Mouse (Mus musculus): ENCODE measurements at regions not wholly inside any gene's neighbourhood (a gene's known extent, or its start where the extent isn't known, plus 50 kb on each side); places are given as distances from the start of the nearest gene placed in this dataset.

- peak; percentile 63; the same call in 1 of the 2 replicates for ATAC-seq (ENCODE audit: low FRiP score)
- 35% methylated on average over 16 of the region's 16 CpGs for WGBS
- Histone ChIP-seq H3K36me3 (no peaks in the 10 kb centered on the region), H3K4me1 (replicated peaks) (no peaks in the 10 kb centered on the region), H3K9me3 (no peaks in the 10 kb centered on the region), H3K27me3 (0 out of 2 replicates have a peak, but pooled peaks cover 6% of the 10 kb centered on the region), H3K4me3 (no peak overlapping the region), H3K9ac (no peak overlapping the region), H3K27ac (no peak overlapping the region), H3K4me2 (no peak overlapping the region)
Observed at GRCm38 (mm10) chr1:151078909-151079522, 85.8 kb upstream of the Hmcn1 start.

GRCm38 (mm10) chr1:151079614-151080360 lies 86.6 kb upstream of the Hmcn1 start:
- WGBS, result 83% methylated on average over 15 of the region's 15 CpGs
- ATAC-seq (ENCODE audit: low FRiP score), result no peak
- no peak overlapping the region for H3K27ac ChIP-seq
- H3K27me3 ChIP-seq, result 0 out of 2 replicates have a peak, but pooled peaks cover 6% of the 10 kb centered on the region
- no peak overlapping the region for H3K4me2 ChIP-seq
- no peaks in the 10 kb centered on the region for H3K9me3 ChIP-seq
- H3K9ac ChIP-seq, result no peak overlapping the region
- no peaks in the 10 kb centered on the region for H3K4me1 ChIP-seq (replicated peaks)
- H3K4me3 ChIP-seq, result no peak overlapping the region
- H3K36me3 ChIP-seq, result no peaks in the 10 kb centered on the region

- no peaks in the 10 kb centered on the region for H3K4me1 ChIP-seq (replicated peaks)
- no peak overlapping the region for H3K4me2 ChIP-seq
- H3K36me3 ChIP-seq, result no peaks in the 10 kb centered on the region
- no peak overlapping the region for H3K27ac ChIP-seq
- H3K27me3 ChIP-seq, result 0 out of 2 replicates have a peak, but pooled peaks cover 6% of the 10 kb centered on the region
- H3K9ac ChIP-seq, result no peak overlapping the region
- H3K4me3 ChIP-seq, result no peak overlapping the region
- no peak for ATAC-seq (ENCODE audit: low FRiP score)
- WGBS, result 66% methylated on average over 9 of the region's 9 CpGs
- no peaks in the 10 kb centered on the region for H3K9me3 ChIP-seq
Observed at GRCm38 (mm10) chr1:151080510-151080980, 87.3 kb upstream of the Hmcn1 start.

- 0 out of 2 replicates have a peak, but pooled peaks cover 6% of the 10 kb centered on the region for H3K27me3 ChIP-seq
- no peak overlapping the region for H3K4me2 ChIP-seq
- no peak overlapping the region for H3K4me3 ChIP-seq
- H3K9me3 ChIP-seq, result no peaks in the 10 kb centered on the region
- WGBS, result 92% methylated on average over 5 of the region's 5 CpGs
- no peak overlapping the region for H3K9ac ChIP-seq
- H3K36me3 ChIP-seq, result no peaks in the 10 kb centered on the region
- no peak for ATAC-seq (ENCODE audit: low FRiP score)
- H3K4me1 ChIP-seq (replicated peaks), result peaks cover 12% of the 10 kb centered on the region
- H3K27ac ChIP-seq, result no peak overlapping the region
Observed at GRCm38 (mm10) chr1:151082510-151083033, 89.3 kb upstream of the Hmcn1 start.

GRCm38 (mm10) chr1:151083806-151084205 lies 90.6 kb upstream of the Hmcn1 start:
- ATAC-seq (ENCODE audit: low FRiP score), result no peak
- H3K4me2 ChIP-seq, result no peak overlapping the region
- no peak overlapping the region for H3K27ac ChIP-seq
- 83% methylated on average over 2 of the region's 2 CpGs for WGBS
- H3K4me1 ChIP-seq (replicated peaks), result peaks cover 25% of the 10 kb centered on the region
- H3K36me3 ChIP-seq, result no peaks in the 10 kb centered on the region
- no peak overlapping the region for H3K9ac ChIP-seq
- H3K4me3 ChIP-seq, result no peak overlapping the region
- H3K9me3 ChIP-seq, result no peaks in the 10 kb centered on the region
- 0 out of 2 replicates have a peak, but pooled peaks cover 6% of the 10 kb centered on the region for H3K27me3 ChIP-seq

GRCm38 (mm10) chr1:151086111-151086859 lies 93.0 kb upstream of the Hmcn1 start:
- Histone ChIP-seq H3K4me1 (replicated peaks) (peaks cover 25% of the 10 kb centered on the region), H3K27me3 (no peaks in the 10 kb centered on the region), H3K36me3 (no peaks in the 10 kb centered on the region), H3K9me3 (no peaks in the 10 kb centered on the region), H3K9ac (no peak overlapping the region), H3K4me2 (0 out of 2 replicates have a peak overlapping the region, but pooled peaks have one; percentile 8), H3K4me3 (no peak overlapping the region), H3K27ac (no peak overlapping the region)
- 45% methylated on average over 22 of the region's 22 CpGs for WGBS
- ATAC-seq (ENCODE audit: low FRiP score), result no peak

- Histone ChIP-seq H3K9me3 (no peaks in the 10 kb centered on the region), H3K27me3 (no peaks in the 10 kb centered on the region), H3K4me3 (no peak overlapping the region), H3K4me2 (no peak overlapping the region), H3K9ac (no peak overlapping the region), H3K4me1 (replicated peaks) (peaks cover 28% of the 10 kb centered on the region), H3K36me3 (no peaks in the 10 kb centered on the region), H3K27ac (no peak overlapping the region)
- 69% methylated on average over 8 of the region's 8 CpGs for WGBS
- ATAC-seq (ENCODE audit: low FRiP score), result no peak
Observed at GRCm38 (mm10) chr1:151087151-151087660, 94.0 kb upstream of the Hmcn1 start.

GRCm38 (mm10) chr1:151087811-151088511 lies 94.4 kb upstream of the Gm47985 start:
- peak; percentile 58; the same call in 1 of the 2 replicates for ATAC-seq (ENCODE audit: low FRiP score)
- Histone ChIP-seq H3K4me1 (replicated peaks) (peaks cover 28% of the 10 kb centered on the region), H3K36me3 (no peaks in the 10 kb centered on the region), H3K27me3 (no peaks in the 10 kb centered on the region), H3K4me3 (no peak overlapping the region), H3K9ac (no peak overlapping the region), H3K27ac (no peak overlapping the region), H3K4me2 (no peak overlapping the region), H3K9me3 (no peaks in the 10 kb centered on the region)
- WGBS, result 73% methylated on average over 14 of the region's 14 CpGs

- peaks cover 28% of the 10 kb centered on the region for H3K4me1 ChIP-seq (replicated peaks)
- WGBS, result 68% methylated on average over 11 of the region's 11 CpGs
- H3K9ac ChIP-seq, result no peak overlapping the region
- H3K9me3 ChIP-seq, result no peaks in the 10 kb centered on the region
- no peak for ATAC-seq (ENCODE audit: low FRiP score)
- H3K4me3 ChIP-seq, result no peak overlapping the region
- H3K27me3 ChIP-seq, result no peaks in the 10 kb centered on the region
- H3K36me3 ChIP-seq, result no peaks in the 10 kb centered on the region
- no peak overlapping the region for H3K4me2 ChIP-seq
- no peak overlapping the region for H3K27ac ChIP-seq
Observed at GRCm38 (mm10) chr1:151088535-151089125, 93.7 kb upstream of the Gm47985 start.

GRCm38 (mm10) chr1:151092035-151092434 lies 90.3 kb upstream of the Gm47985 start:
- H3K4me3 ChIP-seq, result no peak overlapping the region
- H3K9ac ChIP-seq, result no peak overlapping the region
- WGBS, result 54% methylated on average over 4 of the region's 4 CpGs
- no peaks in the 10 kb centered on the region for H3K36me3 ChIP-seq
- no peak for ATAC-seq (ENCODE audit: low FRiP score)
- no peaks in the 10 kb centered on the region for H3K27me3 ChIP-seq
- peaks cover 28% of the 10 kb centered on the region for H3K4me1 ChIP-seq (replicated peaks)
- H3K4me2 ChIP-seq, result no peak overlapping the region
- no peaks in the 10 kb centered on the region for H3K9me3 ChIP-seq
- H3K27ac ChIP-seq, result no peak overlapping the region

GRCm38 (mm10) chr1:151095344-151096050 lies 86.8 kb upstream of the Gm47985 start:
- H3K36me3 ChIP-seq, result no peaks in the 10 kb centered on the region
- H3K4me1 ChIP-seq (replicated peaks), result peaks cover 10% of the 10 kb centered on the region
- H3K27ac ChIP-seq, result no peak overlapping the region

More at GRCm38 (mm10) chr1:151095344-151096050, 86.8 kb upstream of the Gm47985 start:
- H3K9ac ChIP-seq, result no peak overlapping the region
- ATAC-seq (ENCODE audit: low FRiP score), result 0 out of 2 replicates have a peak, but pooled peaks have one; percentile 59
- peak overlapping the region; percentile 36; the same call in 1 of the 2 replicates for H3K4me2 ChIP-seq
- no peaks in the 10 kb centered on the region for H3K9me3 ChIP-seq
- no peaks in the 10 kb centered on the region for H3K27me3 ChIP-seq
- H3K4me3 ChIP-seq, result no peak overlapping the region
- WGBS, result 52% methylated on average over 10 of the region's 10 CpGs

Measured in hindbrain, embryonic 13.5 days (tissue).